Mouse (Mus musculus) midbrain, embryonic 13.5 days (tissue): ENCODE measurements around the gene Syt16. TPM values are rescaled to one million over a fixed set of nuclear protein-coding genes. Genes with fewer than 3 reads are reported as not detected.

Experiments
- polyA plus RNA-seq: library from polyadenylated mRNA; unstranded; fragments of >200 nt; fragmentation: Nextera tagmentation; extraction: Ambion mirVana; gene quantifications from 2 replicates; pipeline ENCODE4 v1.2.1, GENCODE M21; 2015

Gene Syt16
- polyA plus RNA-seq, 1 experiment from 2014 or later, result 45.2 TPM

Other genes with a start within 250 kb of the Syt16 start
- 83.0 and 84.4 TPM in 2 replicates for gene Hif1a, start 96.3 kb upstream of the Syt16 start, polyA plus RNA-seq
- gene Gm49321, start 60.0 kb upstream of the Syt16 start, polyA plus RNA-seq, result 20.2 and 26.7 TPM in 2 replicates
- 35.4 and 36.7 TPM in 2 replicates for gene Snapc1, start 33.2 kb upstream of the Syt16 start, polyA plus RNA-seq